Mouse (Mus musculus): ENCODE measurements around the gene Polr3e. TPM values are rescaled to one million over a fixed set of nuclear protein-coding genes. Genes with fewer than 3 reads are reported as not detected.
A peak's percentile ranks its signal among the peaks of the same experiment; 100 is the strongest.

Gene Polr3e
- total RNA-seq (2021) = 10 to 100 TPM; 25.2 TPM

DNA sequence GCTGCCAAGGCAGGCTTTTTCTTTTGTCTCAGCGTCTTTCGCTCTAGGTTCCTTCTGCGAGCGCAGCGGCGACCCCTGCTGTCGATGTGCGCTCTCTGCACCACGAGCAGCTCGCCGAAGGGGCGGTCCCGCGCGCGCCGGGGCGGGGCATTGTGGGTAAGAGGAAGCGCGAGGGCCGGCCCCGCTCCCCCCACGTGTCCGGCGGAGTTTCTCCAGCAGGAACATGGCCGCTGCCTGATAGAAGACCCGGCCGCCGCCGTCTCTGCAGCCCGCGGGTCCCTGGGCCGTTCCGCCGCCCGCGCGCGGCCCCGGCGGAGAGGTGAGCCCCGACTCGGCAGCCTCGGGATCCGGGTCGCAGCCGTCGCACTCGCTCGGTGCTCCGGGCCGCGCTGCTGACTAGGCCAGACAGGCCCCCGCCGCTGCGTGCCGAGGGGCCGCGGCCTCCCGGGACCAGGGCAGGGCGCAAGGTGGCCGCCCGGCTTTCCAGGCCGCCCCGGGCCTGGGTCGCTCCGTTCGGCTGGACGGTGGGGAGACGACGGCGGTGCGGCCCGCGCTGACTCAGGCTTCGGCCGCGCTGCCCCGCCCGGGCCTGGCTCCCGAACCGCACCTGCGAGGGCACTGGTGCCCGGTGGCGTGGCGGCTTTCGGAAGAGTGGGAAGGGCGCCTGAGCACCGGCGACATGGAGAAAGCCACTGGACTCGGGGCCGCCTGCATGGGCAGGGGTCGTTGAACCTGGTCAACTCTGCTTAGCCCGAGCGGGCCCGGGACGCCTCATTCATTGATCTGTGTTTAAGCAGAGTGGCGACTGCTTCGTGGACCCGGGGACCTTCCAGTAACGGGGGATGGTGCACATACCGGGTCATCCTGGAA, at the start of gene Polr3e:
Gene Polr3e (plus strand): TSS at position 153 of the 870 bp plus-strand sequence.
- peak; percentile 100 for DNase-seq (ENCODE audit: low spot score in 2 of 2)
- intact Hi-C loops (cut with DNase I) = loop anchor here (1.0 to 10.0 kb wide), 4 partner anchors 75 to 281 kb away; partner anchors contain the start of genes Eef2k, Mosmo, Pdzd9 and Uqcrc2

DNA sequence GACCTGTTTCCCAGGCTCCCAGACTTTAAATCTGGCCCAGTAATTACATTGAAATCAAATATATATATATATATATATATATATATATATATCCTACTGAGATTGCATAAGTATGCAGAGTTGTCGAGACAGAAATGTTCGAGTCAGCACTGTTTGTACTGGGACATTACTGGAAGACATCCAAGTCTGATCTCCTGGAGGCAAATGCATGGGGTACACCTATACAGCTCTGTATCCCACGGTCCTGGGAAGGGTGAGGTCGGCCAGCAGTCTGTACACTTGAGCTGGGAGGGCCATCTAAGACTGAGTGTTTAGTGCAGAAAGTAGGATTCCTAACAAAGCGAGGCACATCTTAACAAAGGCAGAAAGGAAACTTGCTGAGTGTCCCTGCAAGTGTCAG, 47.7 kb upstream of the Polr3e start:
- intact Hi-C loops (cut with DNase I) = no loop called here

DNA sequence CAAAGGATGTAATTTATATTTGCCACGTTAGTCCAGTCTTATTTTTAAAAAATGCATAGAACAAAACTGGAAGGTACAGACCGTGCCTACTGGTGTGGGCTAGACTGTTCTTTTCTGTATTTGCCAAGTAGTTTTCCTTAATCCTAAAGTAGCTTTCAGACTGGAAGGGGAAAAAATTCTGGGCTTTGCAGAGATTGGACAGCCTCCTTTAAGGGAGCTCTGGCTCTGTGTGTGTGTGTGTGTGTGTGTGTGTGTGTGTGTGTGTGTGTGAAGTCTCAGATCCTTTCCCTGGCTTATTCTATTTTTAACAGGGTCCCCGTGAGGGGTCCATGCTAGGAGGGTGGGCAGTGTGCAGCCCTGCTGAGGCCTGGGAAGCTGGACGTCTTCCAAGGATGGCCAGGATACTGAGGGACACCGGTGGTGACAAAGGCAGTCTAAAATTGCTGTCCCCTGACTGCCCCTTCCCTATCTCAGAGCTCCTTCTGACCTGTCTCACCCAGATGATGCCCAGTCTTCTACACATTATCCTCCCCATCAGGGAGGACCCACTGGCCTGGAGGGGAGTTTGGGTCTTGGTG, 47.0 kb upstream of the Polr3e start:
- peak in 1 of 2 experiments; percentile 52 for DNase-seq (ENCODE audit: low spot score in 2 of 2)
- intact Hi-C loops (cut with DNase I) = no loop called here

More for the DNA sequence above, 47.7 kb upstream of the Polr3e start:
- DNase-seq (ENCODE audit: low spot score in 2 of 2) = peak; percentile 23 to 47

DNA sequence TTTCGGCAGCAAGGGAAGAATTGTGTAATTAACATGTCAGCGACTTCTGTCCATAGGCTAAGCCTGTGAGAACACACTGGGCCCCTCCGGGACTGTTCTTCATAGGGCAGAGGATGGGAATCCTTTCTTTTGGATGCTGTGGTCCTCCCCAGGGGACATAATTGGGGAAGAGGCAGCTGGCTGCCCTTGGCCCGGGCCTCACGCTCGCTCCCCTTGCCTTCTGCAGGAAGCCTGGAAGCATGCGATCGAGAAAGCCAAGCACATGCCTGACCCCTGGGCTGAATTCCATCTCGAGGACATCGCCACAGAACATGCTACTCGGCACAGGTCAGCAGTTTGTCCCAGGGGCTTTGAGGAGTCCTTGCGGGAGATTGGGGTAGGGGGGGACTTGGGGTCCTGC, 44.5 kb upstream of the Polr3e start:
- intact Hi-C loops (cut with DNase I) = no loop called here
- DNase-seq (ENCODE audit: low spot score in 2 of 2) = no peak

DNA sequence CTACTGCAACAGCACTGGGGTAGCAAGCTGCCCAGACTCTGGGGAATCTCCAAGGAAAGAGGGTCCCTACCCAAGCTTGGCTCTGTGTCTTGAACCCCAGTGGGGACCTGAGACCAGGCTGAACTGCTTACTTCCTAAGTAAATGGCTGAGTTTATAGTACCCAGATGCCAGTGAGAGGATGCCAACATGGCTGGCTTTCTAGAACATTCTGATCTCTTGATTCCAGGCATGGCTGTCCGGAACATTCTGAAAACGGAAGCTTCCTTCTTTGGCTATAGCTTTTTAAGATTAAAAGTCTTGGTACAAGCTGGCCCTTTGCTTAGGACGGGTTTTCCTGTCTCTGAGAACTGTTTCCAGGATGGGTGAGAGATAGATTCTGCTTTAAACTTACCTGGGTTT, 43.5 kb upstream of the Polr3e start:
- DNase-seq (ENCODE audit: low spot score in 2 of 2) = no peak
- intact Hi-C loops (cut with DNase I) = no loop called here

DNA sequence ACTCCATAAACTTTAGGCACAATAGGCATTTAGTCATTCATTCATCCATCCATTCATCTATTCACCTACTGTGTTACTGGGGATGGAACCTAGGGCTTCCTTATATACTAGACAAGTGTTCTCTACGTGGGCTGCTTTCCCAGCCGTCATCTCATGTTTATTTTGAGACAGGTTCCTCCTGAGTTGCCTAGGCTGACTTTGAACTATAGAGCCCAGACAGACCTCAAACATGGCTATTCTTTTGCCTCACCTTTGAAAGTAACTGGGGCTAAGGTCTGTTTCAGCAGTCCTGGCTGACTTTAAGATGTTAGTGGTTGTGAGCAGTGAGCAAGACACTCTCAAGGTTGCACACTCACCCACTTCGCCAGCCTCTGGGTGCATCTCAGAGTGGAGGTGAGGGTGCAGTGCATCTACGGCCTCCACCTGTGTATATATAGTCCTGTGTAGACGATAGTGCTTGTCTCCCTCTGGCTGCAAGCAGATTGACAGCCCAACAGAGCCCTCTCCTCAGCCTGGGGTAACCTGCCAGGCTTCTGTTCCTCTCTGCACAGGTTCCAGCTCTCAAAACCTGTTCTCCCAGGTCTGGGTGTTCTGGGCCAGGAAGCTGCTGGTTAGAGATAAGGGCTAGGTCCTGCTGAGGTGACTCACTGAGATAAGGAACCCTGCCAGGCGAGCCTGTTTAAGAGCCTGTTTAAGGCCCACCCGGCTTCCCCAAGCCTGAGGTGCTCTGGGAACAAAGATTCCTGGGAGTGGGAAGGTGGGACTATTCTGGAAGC, 42.6 kb upstream of the Polr3e start:
- no peak for DNase-seq (ENCODE audit: low spot score in 2 of 2)
- intact Hi-C loops (cut with DNase I) = no loop called here

DNA sequence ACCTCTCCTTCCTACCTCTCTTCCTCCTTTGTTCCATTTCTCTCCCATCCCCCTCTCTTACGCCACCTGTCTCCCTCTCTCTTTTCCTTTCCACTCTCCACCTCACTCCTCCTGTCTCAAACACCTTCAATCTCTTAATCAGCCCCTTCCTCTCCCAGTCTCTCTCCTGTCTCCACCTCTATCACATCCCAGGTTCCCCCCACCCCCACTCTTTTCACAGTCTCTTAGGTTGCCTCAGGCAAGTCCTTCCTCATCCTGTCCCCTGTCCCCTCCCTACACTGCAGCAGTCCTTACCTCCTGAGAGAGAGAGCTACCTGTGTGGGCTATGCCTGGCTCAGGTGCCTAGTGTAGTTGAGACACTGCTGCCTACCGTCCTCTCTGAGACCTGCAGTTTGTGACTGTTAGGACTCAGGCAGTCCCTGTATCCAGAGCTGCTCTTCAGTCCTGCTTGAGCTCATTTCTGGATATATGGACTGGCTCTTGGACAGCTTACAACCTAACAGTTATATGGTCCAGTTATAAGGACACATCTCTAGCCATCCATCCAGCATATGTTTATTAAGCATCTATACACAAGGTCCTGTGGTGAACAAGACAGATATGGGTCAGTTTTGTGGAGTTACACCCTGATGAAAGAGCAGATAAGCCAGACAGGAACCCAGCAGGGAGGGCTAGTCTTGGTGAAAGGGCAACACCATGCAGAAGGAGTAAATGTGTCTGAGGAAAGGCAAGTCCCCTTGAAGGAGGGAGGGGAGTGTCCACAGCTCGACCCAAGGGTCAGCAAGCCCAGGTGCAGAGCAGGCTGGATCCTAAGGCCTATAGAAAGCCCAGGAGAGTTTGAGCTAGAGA, 41.8 kb upstream of the Polr3e start:
- no peak for DNase-seq (ENCODE audit: low spot score in 2 of 2)
- intact Hi-C loops (cut with DNase I) = no loop called here

DNA sequence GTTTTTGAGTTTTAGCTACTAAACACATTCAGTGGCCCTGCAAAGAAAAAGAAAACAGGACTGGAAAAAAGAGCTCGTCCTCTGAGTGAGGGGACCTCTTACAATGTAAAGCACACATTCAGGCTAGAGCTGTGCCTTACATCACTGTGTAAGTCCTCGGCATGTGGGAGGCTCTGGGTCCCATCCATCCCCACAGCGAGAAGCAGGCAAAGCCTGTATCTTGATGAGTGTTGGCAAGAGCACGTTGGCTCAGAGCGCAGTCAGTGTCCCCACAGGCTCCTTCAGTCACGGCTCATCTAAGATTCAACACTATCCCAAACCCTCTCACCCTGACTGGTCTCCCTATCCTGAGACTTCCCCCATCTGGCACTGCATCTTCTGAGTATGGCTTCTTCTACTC, 39.3 kb upstream of the Polr3e start:
- intact Hi-C loops (cut with DNase I) = no loop called here
- peak in 1 of 2 experiments; percentile 83 for DNase-seq (ENCODE audit: low spot score in 2 of 2)

DNA sequence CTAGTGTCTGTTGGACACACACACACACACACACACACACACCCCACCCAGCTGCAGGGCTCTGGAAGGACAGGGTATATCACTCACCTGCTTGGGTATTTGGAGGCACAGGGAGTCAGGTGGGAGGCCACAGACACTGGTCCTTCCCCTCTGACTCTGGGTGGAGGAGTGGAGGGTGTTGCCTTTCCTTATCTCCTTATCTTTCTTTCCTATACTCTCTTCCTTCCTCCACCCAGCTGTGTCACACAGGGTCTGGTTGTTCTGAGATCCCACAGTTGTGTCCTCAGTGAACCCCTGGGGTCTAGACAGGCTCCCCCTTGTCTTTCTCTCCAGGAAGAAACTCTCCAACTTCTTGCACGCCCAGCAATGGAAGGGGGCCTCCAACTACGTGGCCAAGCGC, 37.6 kb upstream of the Polr3e start:
- intact Hi-C loops (cut with DNase I) = loop anchor here (5.0 kb wide), 1 partner anchor 38 kb away; the partner anchor contains the start of gene Eef2k

DNA sequence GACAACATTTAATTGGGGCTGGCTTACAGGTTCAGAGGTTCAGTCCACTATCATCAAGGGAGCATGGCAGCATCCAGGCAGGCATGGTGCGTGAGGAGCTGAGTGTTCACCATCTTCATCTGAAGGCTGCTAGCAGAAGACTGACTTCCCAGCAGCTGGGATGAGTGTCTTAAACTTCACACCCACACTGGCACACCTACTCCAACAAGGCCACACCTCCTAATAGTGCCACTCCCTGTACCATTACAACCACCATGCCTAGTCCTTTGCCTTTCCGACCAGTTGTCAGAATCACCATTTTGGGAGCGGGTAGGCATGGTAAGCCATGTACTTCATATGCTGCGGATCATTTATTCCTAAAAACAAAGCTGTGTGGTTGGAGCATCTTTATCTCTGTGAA, 36.8 kb upstream of the Polr3e start:
- intact Hi-C loops (cut with DNase I) = loop anchor here (5.0 kb wide), 1 partner anchor 38 kb away; the partner anchor contains the start of gene Eef2k
- DNase-seq (ENCODE audit: low spot score in 2 of 2) = no peak

More for the DNA sequence above, 37.6 kb upstream of the Polr3e start:
- no peak for DNase-seq (ENCODE audit: low spot score in 2 of 2)

DNA sequence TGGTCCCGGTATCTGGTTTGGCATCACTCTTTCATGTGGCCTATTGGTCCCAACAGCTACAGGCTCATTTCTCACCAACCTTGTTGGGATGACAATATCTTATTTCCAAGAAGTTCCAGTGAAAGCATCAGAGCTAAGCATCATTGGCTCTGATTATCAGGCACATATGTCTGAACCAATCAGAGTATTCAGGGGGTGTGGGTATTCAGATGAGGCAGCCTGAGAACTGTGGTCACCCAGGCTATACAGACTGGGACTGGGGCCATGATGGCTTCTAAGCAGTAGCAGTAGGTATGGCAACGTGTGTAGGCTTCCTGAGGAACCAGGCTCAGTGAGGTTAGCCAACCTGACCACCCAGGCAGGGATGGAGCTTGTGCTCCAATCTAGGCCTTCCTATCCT, 36.1 kb upstream of the Polr3e start:
- intact Hi-C loops (cut with DNase I) = loop anchor here (5.0 kb wide), 1 partner anchor 39 kb away; the partner anchor contains the start of gene Eef2k
- no peak for DNase-seq (ENCODE audit: low spot score in 2 of 2)

DNA sequence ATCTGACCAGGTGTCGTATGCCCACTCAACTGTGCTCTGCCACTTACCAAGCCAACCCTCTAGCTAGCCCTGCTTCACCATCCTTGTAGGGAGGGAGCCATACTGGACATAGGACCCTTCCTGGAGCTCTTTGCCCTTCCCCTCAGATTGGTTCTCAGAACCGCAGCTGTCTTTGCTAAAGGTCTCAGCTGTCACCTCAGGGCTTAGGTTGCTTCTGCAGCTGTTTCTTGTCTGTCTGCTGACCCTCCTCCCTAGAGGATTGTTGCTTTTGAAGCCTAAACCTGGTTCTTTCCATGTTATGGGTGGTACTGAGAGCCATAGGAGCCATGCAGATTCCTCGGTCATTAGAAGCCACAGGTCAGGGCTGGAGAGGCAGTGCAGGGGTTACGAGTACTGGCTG, 34.9 kb upstream of the Polr3e start:
- intact Hi-C loops (cut with DNase I) = loop anchor here (5.0 kb wide), 1 partner anchor 40 kb away; the partner anchor contains the start of gene Eef2k
- no peak for DNase-seq (ENCODE audit: low spot score in 2 of 2)

DNA sequence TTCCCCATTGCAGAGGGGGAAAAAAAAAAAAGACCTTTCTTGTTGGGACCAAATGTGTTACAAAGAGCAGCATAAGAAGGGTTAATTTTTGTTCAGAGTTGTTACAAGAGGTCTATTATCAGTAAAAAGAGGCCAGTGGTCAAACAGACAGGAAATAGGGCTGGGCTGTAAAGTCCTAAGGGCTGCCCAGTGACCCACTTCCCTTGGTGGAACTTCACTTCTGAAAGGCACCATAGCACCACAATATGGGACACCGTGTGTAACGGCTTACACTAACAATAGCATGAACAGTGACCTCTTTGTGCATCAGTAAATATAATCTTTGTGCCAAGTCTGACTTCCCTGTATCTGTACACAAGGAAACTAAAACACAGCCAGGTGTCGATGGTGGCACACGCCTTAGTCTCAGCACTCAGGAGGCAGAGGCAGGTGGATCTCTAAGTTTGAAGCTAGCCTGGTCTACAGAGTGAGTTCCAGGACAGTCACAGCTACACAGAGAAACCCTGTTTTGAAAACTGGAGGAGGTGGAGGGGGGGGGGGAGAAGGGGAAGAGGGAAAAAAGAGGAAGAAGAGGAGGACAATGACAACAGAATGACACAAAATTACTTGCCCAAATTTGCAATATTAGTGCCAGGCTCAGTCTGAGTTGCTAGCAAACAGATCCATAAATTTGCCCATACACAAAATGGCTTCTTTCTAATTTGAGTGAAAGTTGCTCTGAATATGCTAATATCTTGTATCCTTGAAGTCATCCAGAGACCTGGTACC, 33.8 kb upstream of the Polr3e start:
- intact Hi-C loops (cut with DNase I) = loop anchor here (5.0 kb wide), 1 partner anchor 41 kb away; the partner anchor contains the start of gene Eef2k
- no peak for DNase-seq (ENCODE audit: low spot score in 2 of 2)

DNA sequence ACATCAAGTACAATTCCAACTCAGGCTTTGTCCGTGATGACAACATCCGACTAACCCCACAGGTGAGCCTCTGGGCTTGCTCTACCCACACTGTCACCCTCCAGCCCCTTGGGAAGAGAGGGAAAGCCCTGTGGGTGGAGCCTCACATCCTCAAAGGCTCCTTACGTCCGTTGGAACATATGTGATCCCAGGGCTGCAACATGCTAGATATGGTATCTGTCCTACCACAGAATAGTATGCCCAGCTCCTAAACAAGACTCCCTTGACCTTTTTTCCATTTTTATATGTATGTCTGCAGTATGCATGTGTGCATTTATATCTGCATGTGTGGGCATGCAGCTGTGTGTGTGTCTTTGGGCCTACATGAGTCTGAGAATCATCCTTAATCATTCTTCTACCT, 32.8 kb upstream of the Polr3e start:
- DNase-seq (ENCODE audit: low spot score in 2 of 2) = no peak
- intact Hi-C loops (cut with DNase I) = loop anchor here (5.0 kb wide), 1 partner anchor 42 kb away; the partner anchor contains the start of gene Eef2k

DNA sequence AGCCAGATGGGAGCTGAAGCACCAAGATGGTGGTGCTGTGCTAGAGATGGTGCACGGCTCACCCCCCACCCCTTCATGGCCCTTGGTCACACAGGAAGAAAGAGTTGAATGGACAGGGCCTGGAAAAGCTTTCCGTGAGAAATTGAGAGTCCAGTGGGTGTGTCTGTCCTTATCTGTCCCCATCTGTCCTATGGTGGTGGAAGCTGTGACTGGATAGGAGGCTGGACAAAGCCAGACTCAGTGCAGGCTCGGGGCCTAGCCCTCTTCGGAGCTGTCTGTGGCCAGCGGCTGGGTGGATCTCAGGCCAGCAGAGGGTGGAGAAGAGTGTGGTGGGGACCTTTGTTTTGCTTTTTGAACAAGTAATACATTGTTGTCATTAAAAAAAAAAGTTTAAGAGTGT, 24.4 kb upstream of the Polr3e start:
- no peak for DNase-seq (ENCODE audit: low spot score in 2 of 2)
- intact Hi-C loops (cut with DNase I) = no loop called here

DNA sequence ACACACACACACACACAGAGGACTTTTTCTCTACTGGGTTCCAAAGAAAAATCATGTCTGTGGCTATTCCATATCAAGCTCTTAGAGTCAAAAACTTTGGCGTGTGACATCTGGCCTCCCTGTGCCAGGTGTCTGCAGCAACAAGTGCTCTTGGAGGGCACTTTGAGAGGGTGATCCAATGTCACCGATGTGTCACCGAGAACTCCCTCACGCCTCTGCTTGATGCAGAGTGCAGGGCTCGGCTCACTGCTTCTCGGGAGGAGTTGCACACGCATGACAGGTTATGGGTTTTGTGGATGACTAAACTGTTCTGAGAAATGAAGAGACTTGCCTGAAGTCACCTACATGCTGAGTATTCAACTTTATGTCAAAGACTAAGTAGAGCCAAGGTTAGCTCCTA, 20.5 kb upstream of the Polr3e start:
- intact Hi-C loops (cut with DNase I) = no loop called here
- no peak for DNase-seq (ENCODE audit: low spot score in 2 of 2)

DNA sequence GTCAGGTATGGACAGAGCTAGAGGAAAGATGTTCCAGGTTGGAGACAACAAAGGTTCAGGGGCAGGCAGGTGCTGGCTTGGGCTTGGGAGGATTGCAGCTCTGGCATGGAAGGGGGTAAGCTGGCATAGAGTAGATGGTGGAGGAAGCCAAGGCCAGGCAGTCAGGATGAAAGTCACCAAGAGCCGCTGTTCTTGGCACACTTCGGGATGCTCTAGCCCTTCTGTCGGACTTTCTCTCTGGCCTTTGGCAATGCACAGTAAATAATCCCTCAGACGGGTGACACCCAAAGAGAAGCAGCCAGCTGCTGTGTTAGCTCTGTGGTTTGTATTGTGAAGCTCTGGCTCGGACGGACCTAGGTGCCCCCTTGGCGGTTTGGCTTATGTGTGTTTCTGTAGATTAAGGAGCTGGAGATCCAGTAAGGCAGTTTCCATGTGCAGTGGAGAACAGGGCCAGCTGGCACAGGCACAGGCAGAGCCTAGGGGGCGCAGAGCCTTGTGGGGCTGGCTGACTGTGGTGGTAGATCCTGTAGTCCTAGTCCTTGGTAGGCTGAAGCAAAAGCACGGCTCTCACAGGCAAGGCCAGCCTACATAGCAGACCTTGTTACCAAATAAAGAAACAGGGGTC, 19.7 kb upstream of the Polr3e start:
- intact Hi-C loops (cut with DNase I) = no loop called here
- DNase-seq (ENCODE audit: low spot score in 2 of 2) = no peak

DNA sequence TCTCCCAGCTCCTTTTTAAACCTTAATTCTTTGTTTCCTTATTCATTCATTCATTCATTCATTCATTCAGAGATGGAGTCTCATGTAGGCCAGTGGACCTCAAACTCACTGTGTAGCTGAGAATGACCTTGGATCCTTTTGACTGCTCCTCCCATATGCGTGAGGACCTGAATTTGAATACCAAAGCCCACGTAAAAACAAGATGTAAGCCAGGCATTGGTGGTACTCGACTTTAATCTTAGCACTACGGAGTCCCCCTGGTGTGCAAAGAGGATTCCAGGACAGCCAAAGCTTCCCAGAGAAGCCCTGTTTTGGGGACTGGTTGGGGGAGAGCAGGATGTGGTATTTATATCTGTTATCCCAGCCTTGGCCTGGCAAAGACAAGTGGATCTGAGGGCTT, 17.4 kb upstream of the Polr3e start:
- DNase-seq (ENCODE audit: low spot score in 2 of 2) = no peak
- intact Hi-C loops (cut with DNase I) = no loop called here

Measured in left cerebral cortex, postnatal 25 days (tissue).